Mouse (Mus musculus) myocyte (in vitro differentiated cells): ENCODE measurements around the gene Ppp2r3d. TPM values are rescaled to one million over a fixed set of nuclear protein-coding genes. Genes with fewer than 3 reads are reported as not detected.

Experiments
- H3K27me3 ChIP-seq: one replicate; pipeline ENCODE4 v1.6.1; 2011; ENCODE audit not compliant: control insufficient read depth, insufficient read depth, insufficient read length
- H3K36me3 ChIP-seq: one replicate; pipeline ENCODE4 v1.6.1; 2011; ENCODE audit not compliant: control insufficient read depth, insufficient read depth
- H3K4me2 ChIP-seq: one replicate; pipeline ENCODE4 v1.6.1; 2011; ENCODE audit warnings: low read depth, control low read depth
- H3K4me3 ChIP-seq: one replicate; pipeline ENCODE4 v1.5.1; 2011; ENCODE audit warnings: mild to moderate bottlenecking, control low read depth, moderate library complexity
- H3K79me2 ChIP-seq: one replicate; pipeline ENCODE4 v1.6.1; 2011; ENCODE audit not compliant: control insufficient read depth, insufficient read depth
- H3ac ChIP-seq: one replicate; pipeline ENCODE4 v1.6.1; 2011; ENCODE audit not compliant: control insufficient read depth, insufficient read length
- CEBPB ChIP-seq: IDR thresholded peaks from 2 replicates; pipeline ENCODE4 v1.6.1; 2011; ENCODE audit warnings: mild to moderate bottlenecking, moderate library complexity; ENCODE audit not compliant: poor library complexity, insufficient read depth, severe bottlenecking
- E2F4 ChIP-seq: IDR thresholded peaks from one replicate; pipeline ENCODE4 v1.6.1; 2011; ENCODE audit warnings: mild to moderate bottlenecking, control low read depth, moderate library complexity; ENCODE audit not compliant: insufficient read depth
- MAX ChIP-seq: IDR thresholded peaks from one replicate; pipeline ENCODE4 v1.6.1; 2011; ENCODE audit warnings: low read depth, mild to moderate bottlenecking, control low read depth
- MYOD1 ChIP-seq, 3 experiments: IDR thresholded peaks; one replicate each; pipeline ENCODE4 v1.6.1; 2011; ENCODE audit warnings: control low read depth in 2 of 3, low read depth in 2 of 3, mild to moderate bottlenecking in 2 of 3, moderate library complexity in 1 of 3; ENCODE audit not compliant: insufficient read length in 2 of 3, control insufficient read depth in 1 of 3
- MYOG ChIP-seq, 3 experiments: IDR thresholded peaks; one replicate each; pipeline ENCODE4 v1.6.1; 2011; ENCODE audit warnings: control low read depth in 2 of 3, low read depth in 2 of 3, mild to moderate bottlenecking in 2 of 3; ENCODE audit not compliant: insufficient read length in 2 of 3, control insufficient read depth in 1 of 3, insufficient read depth in 1 of 3
- POLR2A ChIP-seq: IDR thresholded peaks from one replicate; pipeline ENCODE4 v1.6.1; 2011; ENCODE audit warnings: low read depth, mild to moderate bottlenecking, control low read depth, moderate library complexity; ENCODE audit not compliant: insufficient read length
- POLR2AphosphoS2 ChIP-seq: IDR thresholded peaks from one replicate; pipeline ENCODE4 v1.6.1; 2011; ENCODE audit warnings: low read depth, control low read depth; ENCODE audit not compliant: insufficient read length
- REST ChIP-seq: IDR thresholded peaks from one replicate; pipeline ENCODE4 v1.6.1; 2011; ENCODE audit warnings: mild to moderate bottlenecking, control low read depth, moderate library complexity; ENCODE audit not compliant: insufficient read depth, insufficient read length
- SRF ChIP-seq: IDR thresholded peaks from one replicate; pipeline ENCODE4 v1.6.1; 2011; ENCODE audit warnings: low read depth; ENCODE audit not compliant: control insufficient read depth, insufficient read length
- TCF12 ChIP-seq: IDR thresholded peaks from one replicate; pipeline ENCODE4 v1.6.1; 2011; ENCODE audit warnings: mild to moderate bottlenecking, control low read depth; ENCODE audit not compliant: poor library complexity, insufficient read depth, severe bottlenecking
- TCF3 ChIP-seq: IDR thresholded peaks from one replicate; pipeline ENCODE4 v1.6.1; 2011; ENCODE audit warnings: low read depth, control low read depth; ENCODE audit not compliant: insufficient read length
- USF1 ChIP-seq: IDR thresholded peaks from one replicate; pipeline ENCODE4 v1.6.1; 2011; ENCODE audit warnings: low read depth, mild to moderate bottlenecking, control low read depth, moderate library complexity
- polyA plus RNA-seq: library from polyadenylated mRNA; unstranded; fragments of >200 nt; fragmentation: generic; extraction: Trizol; gene quantifications from one replicate; pipeline ENCODE4 v1.2.1, GENCODE M21; 2012; ENCODE audit warnings: missing spikeins

Ppp2r3d gene
- polyA plus RNA-seq, 1 experiment: 171 TPM

DNA sequence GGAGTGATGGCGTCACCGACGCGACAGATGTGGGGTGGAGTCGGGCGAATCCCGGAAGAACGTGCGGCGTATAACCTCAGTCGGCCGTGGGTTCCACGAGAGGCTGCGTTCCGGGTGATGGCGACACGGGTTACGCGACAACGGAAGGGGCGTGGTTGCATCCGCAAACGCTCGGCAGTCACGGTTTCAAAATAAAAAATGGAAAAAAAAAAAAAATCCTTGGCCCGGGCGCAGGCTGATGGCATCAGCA is 52.5 kb downstream of the Ppp2r3d start:
- Histone ChIP-seq H3ac (peak overlapping the region; percentile 94), H3K36me3 (no peaks in the 10 kb centered on the region), H3K4me3 (peak overlapping the region; percentile 42), H3K4me2 (peak overlapping the region; percentile 76), H3K79me2 (no peaks in the 10 kb centered on the region), H3K27me3 (no peaks in the 10 kb centered on the region)
- TF ChIP-seq MAX (no peak), SRF (no peak), REST (no peak), MYOD1 (IDR thresholded peaks at IDR 0.05; ENCODE audit: control insufficient read depth in 1 of 3, insufficient read length in 2 of 3, low read depth in 2 of 3) (no peak), E2F4 (no peak), POLR2AphosphoS2 (no peak), TCF12 (no peak), POLR2A (no peak), USF1 (no peak), CEBPB (no peak), MYOG (IDR thresholded peaks at IDR 0.05; ENCODE audit: control insufficient read depth in 1 of 3, insufficient read depth in 1 of 3, insufficient read length in 2 of 3, low read depth in 2 of 3) (no peak), TCF3 (no peak)

DNA sequence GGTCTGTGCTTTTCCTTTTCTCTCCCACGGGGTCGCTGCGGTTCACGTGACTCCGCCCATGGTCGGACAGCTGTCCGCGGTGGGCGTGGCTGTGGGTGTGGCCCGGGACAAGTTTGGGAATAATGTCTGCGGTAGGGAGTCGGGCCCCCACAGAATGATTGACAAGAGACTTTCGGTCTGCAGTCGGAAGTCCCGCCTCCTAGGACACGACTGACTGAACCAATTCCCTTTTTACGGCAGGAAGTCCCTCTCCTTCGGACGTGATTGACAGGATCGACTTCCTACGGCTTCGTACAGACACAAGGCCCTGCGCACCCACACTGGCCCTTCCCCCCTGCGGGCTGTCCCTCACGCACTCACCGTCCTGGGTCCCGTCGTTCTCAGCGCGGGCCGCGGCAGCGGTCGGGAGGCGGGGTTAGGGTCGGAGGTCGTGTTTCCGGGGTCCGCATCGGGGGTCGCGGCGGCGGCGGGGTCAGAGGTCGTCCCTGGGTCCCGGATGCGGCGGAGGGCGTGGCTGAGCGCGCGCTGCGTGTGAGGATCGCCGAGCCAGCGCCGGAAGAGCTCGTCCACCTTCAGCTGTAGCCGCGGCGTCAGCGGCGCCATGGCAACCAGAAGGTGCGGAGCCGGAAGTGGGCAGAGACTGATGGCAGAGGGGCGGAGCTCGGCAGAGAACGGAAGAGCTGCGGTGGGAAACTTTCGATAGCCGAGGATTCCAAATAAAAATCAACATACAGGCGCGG is 53.0 kb downstream of the Ppp2r3d start:
- no peaks in the 10 kb centered on the region for H3K79me2 ChIP-seq
- peak overlapping the region; percentile 76 for H3K4me2 ChIP-seq
- no peaks in the 10 kb centered on the region for H3K27me3 ChIP-seq
- TF ChIP-seq CEBPB (no peak), E2F4 (no peak), MYOG (IDR thresholded peaks at IDR 0.05; ENCODE audit: control insufficient read depth in 1 of 3, insufficient read depth in 1 of 3, insufficient read length in 2 of 3, low read depth in 2 of 3) (peak; percentile 54 to 94 (median 93)), TCF3 (no peak), MAX (no peak), TCF12 (no peak), REST (no peak), SRF (peak; percentile 52), USF1 (peak; percentile 82), MYOD1 (IDR thresholded peaks at IDR 0.05; ENCODE audit: control insufficient read depth in 1 of 3, insufficient read length in 2 of 3, low read depth in 2 of 3) (peak in 2 of 3 experiments; percentile 83 to 90), POLR2A (peak; percentile 59), POLR2AphosphoS2 (no peak)
- H3K36me3 ChIP-seq: no peaks in the 10 kb centered on the region
- H3ac ChIP-seq: peak overlapping the region; percentile 94
- peak overlapping the region; percentile 42 for H3K4me3 ChIP-seq

DNA sequence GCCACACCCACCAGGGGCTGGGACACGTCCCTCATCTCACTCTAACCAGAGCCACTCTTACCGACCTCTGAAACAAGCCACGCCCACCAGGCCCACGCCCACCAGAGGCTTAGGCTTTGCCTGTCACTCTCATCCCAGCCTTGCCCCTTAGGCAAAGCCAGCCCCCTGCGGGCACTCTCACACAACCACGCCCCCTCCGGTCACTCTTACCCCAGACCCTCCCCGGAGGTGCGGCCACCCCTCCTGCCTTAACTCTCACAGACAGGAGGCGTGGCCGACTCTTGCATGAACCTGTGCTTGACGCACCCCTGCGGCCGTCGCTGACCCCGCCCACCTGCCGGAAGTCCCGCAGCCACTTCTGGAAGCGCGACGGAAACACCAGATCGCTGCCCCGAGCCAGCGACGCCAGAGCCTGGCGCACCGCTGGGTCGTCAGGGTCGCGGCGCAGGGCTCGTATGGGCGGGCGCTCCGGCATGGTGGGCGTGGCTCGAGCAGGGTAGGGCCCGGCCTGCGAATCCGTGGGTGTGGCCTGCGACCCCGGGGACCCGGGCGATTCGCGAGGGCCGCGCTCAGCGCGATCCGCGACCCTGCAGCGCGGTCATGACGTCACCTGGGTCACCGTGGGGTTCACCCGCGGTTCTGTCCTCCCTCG is 53.7 kb downstream of the Ppp2r3d start:
- TF ChIP-seq USF1 (no peak), E2F4 (no peak), POLR2AphosphoS2 (peak; percentile 58), MAX (no peak), CEBPB (no peak), MYOD1 (IDR thresholded peaks at IDR 0.05; ENCODE audit: control insufficient read depth in 1 of 3, insufficient read length in 2 of 3, low read depth in 2 of 3) (no peak), SRF (peak; percentile 59), MYOG (IDR thresholded peaks at IDR 0.05; ENCODE audit: control insufficient read depth in 1 of 3, insufficient read depth in 1 of 3, insufficient read length in 2 of 3, low read depth in 2 of 3) (peak in 2 of 3 experiments; percentile 2 to 44), TCF12 (no peak), POLR2A (peak; percentile 67), REST (no peak), TCF3 (no peak)
- peak overlapping the region; percentile 94 for H3ac ChIP-seq
- no peaks in the 10 kb centered on the region for H3K27me3 ChIP-seq
- H3K4me2 ChIP-seq: peak overlapping the region; percentile 30
- no peaks in the 10 kb centered on the region for H3K79me2 ChIP-seq
- peak overlapping the region; percentile 42 for H3K4me3 ChIP-seq
- no peaks in the 10 kb centered on the region for H3K36me3 ChIP-seq

DNA sequence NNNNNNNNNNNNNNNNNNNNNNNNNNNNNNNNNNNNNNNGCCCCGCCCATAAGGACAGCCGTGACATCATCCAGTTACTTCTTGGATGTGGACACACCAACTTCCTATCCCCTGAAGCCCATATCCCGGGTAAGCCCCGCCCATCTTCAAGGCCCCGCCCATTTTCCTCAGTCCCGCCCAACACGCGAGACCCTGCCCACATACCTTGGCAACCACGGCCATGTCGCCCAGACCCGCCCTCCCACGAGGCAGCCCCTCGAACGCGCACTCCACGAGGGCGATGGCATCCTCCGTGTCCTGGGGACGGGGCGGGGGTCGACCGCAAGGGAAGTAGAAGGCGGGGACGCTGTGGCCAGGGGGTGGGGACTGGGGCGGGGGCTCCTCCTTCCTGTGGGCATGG is 54.3 kb downstream of the Ppp2r3d start:
- no peak overlapping the region for H3K4me2 ChIP-seq
- H3K27me3 ChIP-seq: no peaks in the 10 kb centered on the region
- peak overlapping the region; percentile 94 for H3ac ChIP-seq
- TF ChIP-seq POLR2A (peak; percentile 7), CEBPB (no peak)
- H3K4me3 ChIP-seq: peak overlapping the region; percentile 42
- no peaks in the 10 kb centered on the region for H3K36me3 ChIP-seq
- no peaks in the 10 kb centered on the region for H3K79me2 ChIP-seq
